Mouse (Mus musculus) liver, embryonic 12.5 days (tissue): ENCODE results near the gene Nfe2l2. TPM values are rescaled to one million over a fixed set of nuclear protein-coding genes. Genes with fewer than 3 reads are reported as not detected.
"Not testable (repeated sequence)": the region's sequence is repeated elsewhere in the genome, so short reads cannot be mapped to it uniquely, and the experiment has no call there.

Source experiments
- ATAC-seq: fragments of 200-750 bp; cut with Nextera tagmentation; 2 replicates; pipeline ENCODE4 v1.8.0; 2017; ENCODE audit warnings: moderate number of reproducible peaks, mild to moderate bottlenecking, moderate library complexity
- H3K27ac ChIP-seq: fragments of 300-500 bp; sonication (generic); 2 replicates; pipeline ENCODE4 v1.5.1; 2016; ENCODE audit warnings: mild to moderate bottlenecking
- H3K27me3 ChIP-seq: fragments of 300-500 bp; sonication (generic); replicated peaks from 2 replicates; pipeline ENCODE4 v1.6.1; 2016; ENCODE audit warnings: mild to moderate bottlenecking, moderate library complexity
- H3K36me3 ChIP-seq: fragments of 300-500 bp; sonication (generic); 2 replicates; pipeline ENCODE4 v1.6.1; 2016; ENCODE audit warnings: mild to moderate bottlenecking, moderate library complexity
- H3K4me1 ChIP-seq: fragments of 300-500 bp; sonication (generic); 2 replicates; pipeline ENCODE4 v1.6.1; 2016
- H3K4me2 ChIP-seq: fragments of 300-500 bp; sonication (generic); 2 replicates; pipeline ENCODE4 v1.6.1; 2016; ENCODE audit warnings: mild to moderate bottlenecking, moderate library complexity
- H3K4me3 ChIP-seq: fragments of 300-500 bp; sonication (generic); 2 replicates; pipeline ENCODE4 v1.5.1; 2016; ENCODE audit warnings: mild to moderate bottlenecking, moderate library complexity
- H3K9ac ChIP-seq: fragments of 300-500 bp; sonication (generic); 2 replicates; pipeline ENCODE4 v1.6.1; 2016; ENCODE audit warnings: mild to moderate bottlenecking, moderate library complexity
- H3K9me3 ChIP-seq: fragments of 300-500 bp; sonication (generic); replicated peaks from 2 replicates; pipeline ENCODE4 v1.6.1; 2016; ENCODE audit warnings: mild to moderate bottlenecking, moderate library complexity
- WGBS: fragments of 180-500 bp; shearing (Covaris S2); methylation state at CpG from one replicate; pipeline ENCODE4 v1.1.7; 2016; ENCODE audit not compliant: insufficient replicate concordance; 5-methylcytosine and 5-hydroxymethylcytosine counted together
- polyA plus RNA-seq: library from polyadenylated mRNA; unstranded; fragments of >200 nt; fragmentation: Nextera tagmentation; extraction: Ambion mirVana; gene quantifications from 2 replicates; pipeline ENCODE4 v1.2.1, GENCODE M21; 2016

Nfe2l2 gene
- polyA plus RNA-seq, 1 experiment from 2014 or later, result 53.1 TPM

GRCm38 (mm10) chr2:75636261-75637054, 68.0 kb downstream of the Nfe2l2 start:
- no peak overlapping the region for H3K4me3 ChIP-seq
- H3K4me2 ChIP-seq, result no peak overlapping the region
- no peak overlapping the region for H3K27ac ChIP-seq
- H3K27me3 ChIP-seq, result 0 out of 2 replicates have a peak, but pooled peaks cover 3% of the 10 kb centered on the region
- no peaks in the 10 kb centered on the region for H3K36me3 ChIP-seq
- H3K9ac ChIP-seq, result no peak overlapping the region
- peak; percentile 35; the same call in 1 of the 2 replicates for ATAC-seq
- WGBS, result 55% methylated on average over 6 of the region's 6 CpGs
- H3K4me1 ChIP-seq, result peaks cover 17% of the 10 kb centered on the region
- H3K9me3 ChIP-seq, result no peaks in the 10 kb centered on the region

GRCm38 (mm10) chr2:75634431-75634830, 70.0 kb downstream of the Nfe2l2 start:
- not testable (repeated sequence) for H3K9ac ChIP-seq, H3K9me3 ChIP-seq, ATAC-seq, H3K36me3 ChIP-seq, H3K27me3 ChIP-seq, H3K27ac ChIP-seq, H3K4me3 ChIP-seq, H3K4me2 ChIP-seq
- 78% methylated on average over 14 of the region's 14 CpGs for WGBS
- peaks cover 17% of the 10 kb centered on the region for H3K4me1 ChIP-seq

GRCm38 (mm10) chr2:75633784-75634183, 70.7 kb downstream of the Nfe2l2 start:
- 62% methylated on average over 5 of the region's 5 CpGs for WGBS
- H3K9ac ChIP-seq, result no peak overlapping the region
- no peaks in the 10 kb centered on the region for H3K36me3 ChIP-seq
- no peak for ATAC-seq
- H3K4me1 ChIP-seq, result peaks cover 17% of the 10 kb centered on the region
- no peaks in the 10 kb centered on the region for H3K9me3 ChIP-seq
- no peak overlapping the region for H3K4me3 ChIP-seq
- H3K27me3 ChIP-seq, result 0 out of 2 replicates have a peak, but pooled peaks cover 3% of the 10 kb centered on the region
- H3K4me2 ChIP-seq, result no peak overlapping the region
- H3K27ac ChIP-seq, result no peak overlapping the region

GRCm38 (mm10) chr2:75633381-75633780, 71.1 kb downstream of the Nfe2l2 start:
- H3K9me3 ChIP-seq, result no peaks in the 10 kb centered on the region
- 0 out of 2 replicates have a peak, but pooled peaks cover 3% of the 10 kb centered on the region for H3K27me3 ChIP-seq
- peaks cover 17% of the 10 kb centered on the region for H3K4me1 ChIP-seq
- 59% methylated on average over 6 of the region's 6 CpGs for WGBS
- no peaks in the 10 kb centered on the region for H3K36me3 ChIP-seq
- no peak overlapping the region for H3K27ac ChIP-seq
- no peak overlapping the region for H3K4me2 ChIP-seq
- no peak overlapping the region for H3K4me3 ChIP-seq
- H3K9ac ChIP-seq, result no peak overlapping the region
- ATAC-seq, result no peak

GRCm38 (mm10) chr2:75632721-75633181, 71.7 kb downstream of the Nfe2l2 start:
- no peak overlapping the region for H3K27ac ChIP-seq
- ATAC-seq, result no peak
- 80% methylated on average over 12 of the region's 12 CpGs for WGBS
- no peak overlapping the region for H3K9ac ChIP-seq
- no peaks in the 10 kb centered on the region for H3K36me3 ChIP-seq
- no peak overlapping the region for H3K4me2 ChIP-seq
- H3K4me3 ChIP-seq, result no peak overlapping the region
- H3K4me1 ChIP-seq, result peaks cover 16% of the 10 kb centered on the region
- H3K9me3 ChIP-seq, result no peaks in the 10 kb centered on the region
- H3K27me3 ChIP-seq, result 0 out of 2 replicates have a peak, but pooled peaks cover 3% of the 10 kb centered on the region

- no peak overlapping the region for H3K4me3 ChIP-seq
- WGBS, result 61% methylated on average over 6 of the region's 6 CpGs
- no peaks in the 10 kb centered on the region for H3K9me3 ChIP-seq
- H3K4me1 ChIP-seq, result peaks cover 15% of the 10 kb centered on the region
- H3K27ac ChIP-seq, result no peak overlapping the region
- H3K27me3 ChIP-seq, result 0 out of 2 replicates have a peak, but pooled peaks cover 3% of the 10 kb centered on the region
- no peak overlapping the region for H3K9ac ChIP-seq
- no peak for ATAC-seq
- no peaks in the 10 kb centered on the region for H3K36me3 ChIP-seq
- H3K4me2 ChIP-seq, result no peak overlapping the region
Observed at GRCm38 (mm10) chr2:75632043-75632442, 72.4 kb downstream of the Nfe2l2 start.

- no peaks in the 10 kb centered on the region for H3K36me3 ChIP-seq
- no peak overlapping the region for H3K4me2 ChIP-seq
- no peak for ATAC-seq
- H3K4me1 ChIP-seq, result peaks cover 10% of the 10 kb centered on the region
- H3K27me3 ChIP-seq, result 0 out of 2 replicates have a peak, but pooled peaks cover 3% of the 10 kb centered on the region
- H3K4me3 ChIP-seq, result no peak overlapping the region
- H3K27ac ChIP-seq, result no peak overlapping the region
- no peaks in the 10 kb centered on the region for H3K9me3 ChIP-seq
- WGBS, result 67% methylated on average over 6 of the region's 6 CpGs
- no peak overlapping the region for H3K9ac ChIP-seq
Observed at GRCm38 (mm10) chr2:75631421-75631820, 73.0 kb downstream of the Nfe2l2 start.

- Histone ChIP-seq H3K4me3 (no peak overlapping the region), H3K27me3 (0 out of 2 replicates have a peak, but pooled peaks cover 8% of the 10 kb centered on the region), H3K9ac (no peak overlapping the region), H3K9me3 (no peaks in the 10 kb centered on the region), H3K27ac (no peak overlapping the region), H3K4me2 (no peak overlapping the region), H3K36me3 (no peaks in the 10 kb centered on the region), H3K4me1 (peaks cover 4% of the 10 kb centered on the region; the same call in 1 of the 2 replicates)
- no peak for ATAC-seq
- WGBS, result 82% methylated on average over 8 of the region's 8 CpGs
Observed at GRCm38 (mm10) chr2:75628487-75628886, 76.0 kb downstream of the Nfe2l2 start.

- 81% methylated on average over 6 of the region's 6 CpGs for WGBS
- Histone ChIP-seq H3K9me3 (no peaks in the 10 kb centered on the region), H3K4me2 (no peak overlapping the region), H3K9ac (no peak overlapping the region), H3K4me1 (no peaks in the 10 kb centered on the region), H3K4me3 (no peak overlapping the region), H3K27ac (no peak overlapping the region), H3K27me3 (peaks cover 8% of the 10 kb centered on the region; the same call in 1 of the 2 replicates), H3K36me3 (no peaks in the 10 kb centered on the region)
- ATAC-seq, result no peak
Observed at GRCm38 (mm10) chr2:75626597-75627440, 77.6 kb downstream of the Nfe2l2 start.
